Mouse (Mus musculus): Measurements from ENCODE around the gene Fez2. TPM values are rescaled to one million over a fixed set of nuclear protein-coding genes. Genes with fewer than 3 reads are reported as not detected.

Fez2 gene
- polyA plus RNA-seq, 1 experiment: 7.2 TPM

DNA sequence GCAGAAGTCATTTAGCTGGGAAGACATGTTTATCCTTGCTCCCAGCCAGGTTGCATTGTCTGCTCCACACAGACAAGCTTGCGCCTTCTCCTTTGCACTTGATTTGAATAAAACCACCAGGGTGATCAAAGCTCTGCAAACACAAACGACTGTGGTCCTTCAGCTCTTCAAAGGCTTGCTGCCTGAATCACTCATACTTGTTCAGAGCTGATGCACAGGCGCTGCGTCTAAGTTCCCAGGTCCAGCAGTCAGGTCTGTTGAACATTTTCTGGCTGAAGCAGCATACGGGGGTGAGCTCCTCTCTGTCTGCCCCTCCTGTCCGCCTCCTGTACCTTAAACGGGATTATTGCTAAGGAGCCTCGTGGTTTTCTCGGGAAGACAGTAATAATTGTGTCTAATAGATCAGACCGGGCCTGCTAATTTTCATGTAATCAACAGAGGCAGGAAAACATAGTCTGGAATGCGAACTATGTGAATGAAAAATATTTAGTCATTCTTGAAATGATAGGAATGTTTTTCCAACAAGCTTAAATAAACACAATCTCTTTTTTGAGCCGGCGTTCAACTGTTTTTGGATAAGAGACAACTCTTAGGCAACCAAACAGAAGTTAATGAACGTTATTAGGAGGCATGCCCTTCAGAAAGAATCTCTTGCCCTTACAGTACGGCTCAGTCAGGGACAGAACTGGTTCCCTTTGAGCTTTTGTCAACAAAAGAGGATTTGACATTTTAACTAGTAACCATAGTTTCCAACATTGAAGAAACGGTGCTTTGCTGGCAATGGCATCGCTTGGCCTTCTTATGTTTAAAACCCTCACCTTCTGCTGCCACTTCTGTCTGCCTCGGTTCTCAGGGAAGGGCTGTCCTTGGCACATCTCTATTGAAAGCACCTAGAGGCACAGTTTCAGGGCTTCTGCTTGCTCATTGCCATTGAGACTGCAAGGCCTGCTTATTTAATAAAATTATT is 95.3 kb downstream of the Fez2 start:
- no peak for TF ChIP-seq GATA1 (IDR thresholded peaks at IDR 0.05; ENCODE audit: low read length)

GRCm38 (mm10) chr17:78321216-78321835 is 96.6 kb downstream of the Fez2 start:
- no peak for TF ChIP-seq GATA1 (IDR thresholded peaks at IDR 0.05; ENCODE audit: low read length)

Other genes with a start within 250 kb of the Fez2 start
- 27.8 and 31.0 TPM in 2 replicates for gene Crim1, start 217.9 kb downstream of the Fez2 start, polyA plus RNA-seq (2012)
- not detected in 2 replicates for gene Vit, start 89.9 kb upstream of the Fez2 start, polyA plus RNA-seq (2012)